Mouse (Mus musculus): Measurements from ENCODE around the gene Riox1. TPM values are rescaled to one million over a fixed set of nuclear protein-coding genes. Genes with fewer than 3 reads are reported as not detected.
A peak's percentile ranks its signal among the peaks of the same experiment; 100 is the strongest.
"Not testable (repeated sequence)": the region's sequence is repeated elsewhere in the genome, so short reads cannot be mapped to it uniquely, and the experiment has no call there.

Gene Riox1
- total and polyA plus RNA-seq, 2 experiments from 2014 or later = 4.6 to 12.4 TPM

DNA sequence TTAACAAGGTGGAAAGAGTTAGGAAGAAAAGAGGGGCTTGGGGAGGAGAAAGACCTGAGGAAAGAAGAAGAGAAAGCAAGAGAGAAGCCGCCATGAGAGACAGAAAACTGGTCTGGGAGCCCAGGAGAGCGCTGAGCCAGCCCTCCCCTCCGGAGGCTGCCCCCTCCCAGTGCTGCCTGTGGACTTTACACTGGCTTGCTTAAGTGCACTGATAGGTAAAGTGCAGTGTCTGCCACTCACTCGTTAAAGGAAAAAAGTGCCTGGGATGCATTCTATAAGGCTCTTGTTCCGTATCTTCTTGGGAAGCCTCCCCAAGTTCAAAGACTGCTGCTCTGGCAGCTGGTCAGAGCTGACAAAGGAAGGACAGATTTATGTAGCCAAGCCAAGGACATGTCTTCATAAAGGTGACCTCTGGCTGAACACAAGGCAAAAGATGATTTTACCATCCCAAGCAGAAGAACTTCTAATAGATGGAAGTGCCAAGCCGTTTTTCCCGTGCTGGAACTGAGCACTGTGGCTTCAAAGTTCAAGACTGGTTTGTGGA is 25.2 kb upstream of the Riox1 start:
- no peaks in the 10 kb centered on the region for H3K27me3 ChIP-seq (ENCODE audit: control insufficient read depth, insufficient read depth, low read length)
- no peaks in the 10 kb centered on the region for H3K9me3 ChIP-seq (replicated peaks; ENCODE audit: control insufficient read depth, low read length)
- 42% methylated on average over 7 of the region's 7 CpGs for WGBS
- H3K4me2 ChIP-seq (ENCODE audit: low read depth, low read length) = peak overlapping the region; percentile 11; the same call in 1 of the 2 replicates
- no peaks in the 10 kb centered on the region for H3K36me3 ChIP-seq (replicated peaks; ENCODE audit: control insufficient read depth, insufficient read depth, low read length)
- H3K4me1 ChIP-seq (ENCODE audit: control insufficient read depth, insufficient read depth) = peaks cover 34% of the 10 kb centered on the region
- no peak overlapping the region for H3K4me3 ChIP-seq (ENCODE audit: low read depth, low read length)
- TF ChIP-seq CTCF (IDR thresholded peaks at IDR 0.05; ENCODE audit: low read depth) = no peak
- no peak for TF ChIP-seq EP300 (IDR thresholded peaks at IDR 0.05; ENCODE audit: low read depth)
- DNase-seq (ENCODE audit: low spot score) (no peak), ATAC-seq (ENCODE audit: insufficient read depth, low read depth) (no peak)
- H3K9ac ChIP-seq (replicated peaks; ENCODE audit: low read depth, low read length) = no peak overlapping the region
- H3K27ac ChIP-seq (ENCODE audit: low read depth) = no peak overlapping the region

DNA sequence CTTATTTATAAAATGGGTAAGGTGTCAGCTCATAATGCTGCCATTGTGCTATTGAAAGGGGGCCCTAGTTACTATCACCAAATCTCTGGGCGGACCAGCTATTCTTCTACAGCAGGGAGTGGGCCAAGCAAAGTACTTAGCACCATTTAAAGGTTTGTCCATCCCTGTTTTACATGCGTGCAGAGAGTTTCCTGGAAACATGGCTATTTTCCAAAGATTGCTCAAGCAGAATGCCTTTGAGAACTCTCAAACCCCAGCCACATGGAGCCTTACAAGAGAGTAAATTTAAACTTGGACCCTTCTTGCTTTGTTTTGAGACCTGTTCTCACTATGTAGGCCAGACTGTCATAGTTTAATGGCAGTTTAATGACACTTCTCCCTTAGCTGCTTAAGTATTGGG is 24.3 kb upstream of the Riox1 start:
- no peak for TF ChIP-seq EP300 (IDR thresholded peaks at IDR 0.05; ENCODE audit: low read depth)
- no peak for TF ChIP-seq CTCF (IDR thresholded peaks at IDR 0.05; ENCODE audit: low read depth)
- ATAC-seq (ENCODE audit: insufficient read depth, low read depth) = no peak
- H3K4me1 ChIP-seq (ENCODE audit: control insufficient read depth, insufficient read depth) = peaks cover 34% of the 10 kb centered on the region

DNA sequence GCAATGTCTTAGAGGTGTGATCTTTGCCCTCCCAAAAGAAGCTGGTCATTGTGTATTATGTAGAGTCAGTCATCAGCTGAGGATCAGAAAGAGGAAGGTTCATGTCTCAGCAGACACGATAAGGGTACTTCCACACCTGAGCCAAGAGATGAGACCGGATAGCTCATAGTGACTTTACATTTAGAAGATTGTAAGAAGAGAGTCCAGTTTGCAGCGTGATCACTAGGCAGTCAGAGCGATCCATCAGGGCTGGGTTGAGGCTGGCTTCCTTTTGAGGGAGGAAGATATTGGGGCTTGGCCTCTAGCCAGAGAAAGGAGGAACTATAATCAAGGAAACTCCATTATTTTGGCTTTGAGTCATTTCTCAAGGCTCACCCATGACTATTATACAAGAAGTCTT is 22.7 kb upstream of the Riox1 start:
- Histone ChIP-seq H3K27me3 (ENCODE audit: control insufficient read depth, insufficient read depth, low read length) (no peaks in the 10 kb centered on the region), H3K36me3 (replicated peaks; ENCODE audit: control insufficient read depth, insufficient read depth, low read length) (no peaks in the 10 kb centered on the region), H3K4me1 (ENCODE audit: control insufficient read depth, insufficient read depth) (peaks cover 30% of the 10 kb centered on the region), H3K9ac (replicated peaks; ENCODE audit: low read depth, low read length) (no peak overlapping the region), H3K9me3 (replicated peaks; ENCODE audit: control insufficient read depth, low read length) (no peaks in the 10 kb centered on the region), H3K4me3 (ENCODE audit: low read depth, low read length) (no peak overlapping the region), H3K27ac (ENCODE audit: low read depth) (0 out of 2 replicates have a peak overlapping the region, but pooled peaks have one; percentile 7), H3K4me2 (ENCODE audit: low read depth, low read length) (no peak overlapping the region)
- 57% methylated on average over 4 of the region's 4 CpGs for WGBS
- TF ChIP-seq CTCF (IDR thresholded peaks at IDR 0.05; ENCODE audit: low read depth) (no peak), EP300 (IDR thresholded peaks at IDR 0.05; ENCODE audit: low read depth) (no peak)
- ATAC-seq (ENCODE audit: insufficient read depth, low read depth) (no peak), DNase-seq (ENCODE audit: low spot score) (peak; percentile 41)

More for the DNA sequence above, 24.3 kb upstream of the Riox1 start:
- no peak overlapping the region for H3K9ac ChIP-seq (replicated peaks; ENCODE audit: low read depth, low read length)
- H3K27ac ChIP-seq (ENCODE audit: low read depth) = no peak overlapping the region
- H3K9me3 ChIP-seq (replicated peaks; ENCODE audit: control insufficient read depth, low read length) = no peaks in the 10 kb centered on the region
- no peak overlapping the region for H3K4me3 ChIP-seq (ENCODE audit: low read depth, low read length)
- no peak overlapping the region for H3K4me2 ChIP-seq (ENCODE audit: low read depth, low read length)
- WGBS = 58% methylated on average over 2 of the region's 2 CpGs
- DNase-seq (ENCODE audit: low spot score) = no peak
- no peaks in the 10 kb centered on the region for H3K36me3 ChIP-seq (replicated peaks; ENCODE audit: control insufficient read depth, insufficient read depth, low read length)
- no peaks in the 10 kb centered on the region for H3K27me3 ChIP-seq (ENCODE audit: control insufficient read depth, insufficient read depth, low read length)

DNA sequence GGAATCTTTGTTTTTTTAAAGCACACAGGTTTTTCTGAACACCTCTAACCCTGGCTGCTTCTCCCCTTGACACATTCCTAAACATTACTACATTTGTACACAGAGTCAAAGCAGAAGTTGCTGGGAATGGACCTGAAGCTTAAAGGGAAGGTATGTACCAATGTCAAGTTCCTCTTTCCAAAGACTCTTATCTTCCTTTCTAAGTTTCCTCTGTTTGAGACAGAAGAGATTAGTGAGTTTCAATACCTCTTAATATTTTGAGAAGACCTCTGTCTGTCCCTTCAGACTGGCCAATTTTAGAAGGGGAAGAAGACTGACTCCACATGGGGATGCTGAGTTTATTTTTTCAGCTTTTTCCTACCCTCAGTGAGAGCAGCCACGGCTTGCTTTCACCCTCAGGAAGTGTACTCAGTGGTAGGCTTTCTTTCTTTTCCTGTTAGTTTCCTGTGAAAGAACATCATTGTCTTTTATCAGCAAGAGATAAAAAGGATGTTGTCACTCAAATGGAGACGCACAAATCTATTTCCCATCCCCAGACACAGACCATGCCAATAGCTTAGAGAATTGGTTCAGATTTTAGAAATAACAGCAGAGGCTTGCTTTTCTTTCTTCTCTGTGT is 21.1 kb upstream of the Riox1 start:
- H3K27me3 ChIP-seq (ENCODE audit: control insufficient read depth, insufficient read depth, low read length) = no peaks in the 10 kb centered on the region
- H3K9me3 ChIP-seq (replicated peaks; ENCODE audit: control insufficient read depth, low read length) = no peaks in the 10 kb centered on the region
- H3K4me1 ChIP-seq (ENCODE audit: control insufficient read depth, insufficient read depth) = peaks cover 15% of the 10 kb centered on the region
- H3K36me3 ChIP-seq (replicated peaks; ENCODE audit: control insufficient read depth, insufficient read depth, low read length) = no peaks in the 10 kb centered on the region
- DNase-seq (ENCODE audit: low spot score) = no peak
- ATAC-seq (ENCODE audit: insufficient read depth, low read depth) = no peak
- no peak overlapping the region for H3K4me2 ChIP-seq (ENCODE audit: low read depth, low read length)
- H3K27ac ChIP-seq (ENCODE audit: low read depth) = peak overlapping the region; percentile 27; the same call in 1 of the 2 replicates
- TF ChIP-seq CTCF (IDR thresholded peaks at IDR 0.05; ENCODE audit: low read depth) = no peak
- no peak for TF ChIP-seq EP300 (IDR thresholded peaks at IDR 0.05; ENCODE audit: low read depth)
- WGBS = 14% methylated on average over 2 of the region's 2 CpGs
- H3K4me3 ChIP-seq (ENCODE audit: low read depth, low read length) = no peak overlapping the region
- no peak overlapping the region for H3K9ac ChIP-seq (replicated peaks; ENCODE audit: low read depth, low read length)

DNA sequence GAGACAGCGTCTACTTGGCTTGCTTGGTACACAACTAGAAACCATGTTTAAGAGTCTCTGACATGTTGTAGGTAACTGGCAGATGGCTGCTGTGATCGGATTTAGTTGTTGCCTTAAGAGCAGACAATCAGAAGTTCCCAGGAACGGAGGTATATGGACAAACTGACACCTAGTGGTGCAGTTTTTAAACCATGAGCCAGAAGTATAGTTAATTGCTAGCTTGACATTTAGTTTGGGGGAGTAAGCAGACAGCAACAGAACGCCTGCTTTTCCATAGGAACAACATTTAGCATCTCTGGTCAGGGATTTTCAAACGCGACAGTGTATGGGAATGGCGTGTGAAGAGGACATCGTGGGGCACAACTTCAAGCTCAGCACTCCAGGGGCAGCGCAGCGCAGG is 12.8 kb upstream of the Riox1 start:
- H3K4me1 ChIP-seq (ENCODE audit: control insufficient read depth, insufficient read depth) = no peaks in the 10 kb centered on the region
- no peak overlapping the region for H3K4me2 ChIP-seq (ENCODE audit: low read depth, low read length)
- no peaks in the 10 kb centered on the region for H3K9me3 ChIP-seq (replicated peaks; ENCODE audit: control insufficient read depth, low read length)
- no peak overlapping the region for H3K27ac ChIP-seq (ENCODE audit: low read depth)
- H3K36me3 ChIP-seq (replicated peaks; ENCODE audit: control insufficient read depth, insufficient read depth, low read length) = no peaks in the 10 kb centered on the region
- TF ChIP-seq CTCF (IDR thresholded peaks at IDR 0.05; ENCODE audit: low read depth) (peak; percentile 49), EP300 (IDR thresholded peaks at IDR 0.05; ENCODE audit: low read depth) (no peak)
- no peak overlapping the region for H3K9ac ChIP-seq (replicated peaks; ENCODE audit: low read depth, low read length)
- DNase-seq (ENCODE audit: low spot score) (no peak), ATAC-seq (ENCODE audit: insufficient read depth, low read depth) (no peak)
- H3K4me3 ChIP-seq (ENCODE audit: low read depth, low read length) = no peak overlapping the region
- WGBS = 56% methylated on average over 10 of the region's 10 CpGs
- H3K27me3 ChIP-seq (ENCODE audit: control insufficient read depth, insufficient read depth, low read length) = no peaks in the 10 kb centered on the region

DNA sequence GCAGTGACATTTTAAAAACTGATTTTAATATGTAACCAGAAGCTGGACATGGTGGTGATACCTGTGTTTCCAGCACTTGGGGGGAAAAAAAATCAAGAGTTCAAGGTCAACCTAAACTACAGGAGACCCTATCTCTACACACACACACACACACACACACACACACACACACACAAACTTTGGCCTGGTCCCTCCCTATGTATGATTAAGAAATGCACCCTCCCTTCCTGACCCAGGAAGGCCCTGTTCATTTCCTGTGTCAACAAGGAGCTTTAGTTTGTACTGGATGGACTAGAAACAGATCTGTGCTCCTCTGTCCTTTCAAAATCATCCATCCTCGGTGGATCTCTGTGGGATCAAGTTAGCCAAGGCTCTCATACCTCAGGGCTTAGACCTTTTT is 11.8 kb upstream of the Riox1 start:
- not testable (repeated sequence) for H3K4me1 ChIP-seq (ENCODE audit: control insufficient read depth, insufficient read depth); H3K27me3 ChIP-seq (ENCODE audit: control insufficient read depth, insufficient read depth, low read length); DNase-seq (ENCODE audit: low spot score); ATAC-seq (ENCODE audit: insufficient read depth, low read depth); H3K4me2 ChIP-seq (ENCODE audit: low read depth, low read length); H3K9me3 ChIP-seq (replicated peaks; ENCODE audit: control insufficient read depth, low read length); H3K27ac ChIP-seq (ENCODE audit: low read depth); H3K4me3 ChIP-seq (ENCODE audit: low read depth, low read length); H3K36me3 ChIP-seq (replicated peaks; ENCODE audit: control insufficient read depth, insufficient read depth, low read length); H3K9ac ChIP-seq (replicated peaks; ENCODE audit: low read depth, low read length)
- 42% methylated on average over 1 of the region's 1 CpGs for WGBS
